Mouse (Mus musculus): ENCODE measurements around the gene Fbxo41.

DNA sequence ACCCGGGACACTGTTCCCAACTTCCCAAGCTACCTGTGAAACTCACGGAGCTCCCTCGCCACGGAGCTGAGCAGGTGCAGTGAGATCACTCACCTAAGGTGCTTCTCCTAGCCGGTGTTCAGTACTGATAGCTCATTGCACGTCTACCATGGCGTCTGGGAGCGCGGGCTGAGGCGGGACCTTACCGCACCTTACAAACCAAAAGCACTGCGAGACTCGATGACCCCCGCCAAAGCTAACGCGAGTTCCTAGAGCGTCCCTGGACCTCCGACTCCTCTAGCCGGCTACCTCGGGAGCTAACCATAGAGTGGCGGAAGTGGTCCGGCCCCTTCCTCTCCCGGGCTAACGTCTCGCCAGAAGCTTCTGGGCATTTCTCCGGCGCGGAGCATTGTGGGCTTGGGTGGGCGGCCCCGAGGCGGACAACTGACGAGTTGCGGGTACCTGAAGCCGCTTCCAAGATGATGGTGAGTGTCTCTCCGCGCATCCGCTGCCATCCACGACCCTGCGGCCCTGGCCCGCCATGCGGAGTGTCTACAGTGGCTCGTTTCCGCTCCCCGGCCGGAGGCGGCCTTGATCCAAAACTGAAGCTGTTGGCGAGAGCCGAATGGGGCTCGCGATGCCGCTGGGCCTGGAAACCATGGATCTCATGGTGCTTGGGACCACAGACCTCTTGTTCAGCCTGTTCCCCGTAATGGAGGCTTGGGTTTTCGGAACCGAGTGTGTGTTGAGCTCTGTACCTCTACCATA, 51.0 kb downstream of the Fbxo41 start, which contains the start of gene Pradc1:
- TF ChIP-seq CTCF (IDR thresholded peaks at IDR 0.05; ENCODE audit: control insufficient read depth, insufficient read depth, low read length) (peak; percentile 1; the same call in 1 of the 2 replicates), POLR2A (IDR thresholded peaks at IDR 0.05; ENCODE audit: borderline replicate concordance, control insufficient read depth, low read depth, low read length) (peak; percentile 59; the same call in 1 of the 2 replicates)

All from bone marrow, adult 2 months (tissue).